Mouse (Mus musculus) small intestine, adult 2 months (tissue): ENCODE measurements around the gene Scd4.

Experiments used
- CTCF ChIP-seq: fragments of 200-500 bp; IDR thresholded peaks from 2 replicates; pipeline ENCODE4 v1.5.1; 2012; ENCODE audit warnings: low read depth, mild to moderate bottlenecking, control low read depth, inconsistent platforms, low read length, moderate library complexity, mixed read lengths; ENCODE audit not compliant: insufficient replicate concordance, insufficient read length; ENCODE audit errors: extremely low read depth
- POLR2A ChIP-seq: fragments of 200-500 bp; IDR thresholded peaks from 2 replicates; pipeline ENCODE4 v1.6.1; 2012; ENCODE audit warnings: low read depth, mild to moderate bottlenecking, control low read depth, inconsistent platforms, low read length, moderate library complexity

GRCm38 (mm10) chr19:44372969-44373368, 40.1 kb downstream of the Scd4 start:
- peak; percentile 82; the same call in 1 of the 2 replicates for TF ChIP-seq CTCF
- no peak for TF ChIP-seq POLR2A
